Mouse (Mus musculus) layer of hippocampus, adult 8-10 months (tissue): ENCODE data around the gene Prnp. TPM values are rescaled to one million over a fixed set of nuclear protein-coding genes. Genes with fewer than 3 reads are reported as not detected.
A peak's percentile ranks its signal among the peaks of the same experiment; 100 is the strongest.

Experiments used
- DNase-seq, 2 experiments: peaks; one replicate each; pipeline ENCODE4 v3.0.0; 2022; ENCODE audit warnings: low spot score in 2 of 2
- total RNA-seq, 4 experiments: library from RNA; stranded (reverse); gene quantifications; 2 replicates each; pipeline ENCODE4 v1.2.4; 2022

The Prnp gene
- total RNA-seq, 4 experiments from 2014 or later: 1,012 to 1,060 (median 1,025) TPM

DNA sequence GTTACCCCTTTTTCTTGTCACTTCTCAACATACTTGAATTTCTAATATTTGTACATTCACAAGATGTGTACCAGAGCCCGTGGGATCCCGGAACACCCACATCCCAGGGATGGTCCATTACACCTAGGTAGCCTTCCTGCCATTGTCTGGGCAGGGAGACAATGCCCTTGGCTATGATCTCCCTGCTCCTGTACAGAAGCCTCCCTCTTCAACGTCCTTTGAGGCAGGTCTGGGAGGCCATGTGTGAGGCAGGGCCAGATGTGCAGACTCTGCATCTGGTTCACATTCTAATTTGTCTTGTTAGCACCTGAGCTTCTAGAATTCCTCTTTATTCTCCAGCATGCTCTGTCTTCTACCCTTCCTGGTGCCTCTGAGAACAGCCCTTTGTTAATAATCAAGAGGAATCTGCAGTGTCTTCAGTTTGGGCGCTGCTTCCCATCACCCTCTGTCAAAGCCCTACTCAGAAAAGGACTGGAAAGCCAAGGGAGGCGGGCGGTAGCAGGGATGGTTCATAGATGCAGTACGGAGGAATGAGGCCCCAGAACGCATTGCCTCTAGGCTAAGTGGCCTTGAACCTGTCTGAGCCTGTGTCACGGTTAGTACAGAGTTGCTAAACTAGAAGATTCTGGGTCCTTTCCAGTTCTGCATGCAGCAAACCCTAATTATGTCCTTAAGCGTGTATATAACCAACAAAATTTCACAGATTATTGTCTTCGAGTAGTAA is 39.4 kb downstream of the Prnp start:
- DNase-seq: no peak

DNA sequence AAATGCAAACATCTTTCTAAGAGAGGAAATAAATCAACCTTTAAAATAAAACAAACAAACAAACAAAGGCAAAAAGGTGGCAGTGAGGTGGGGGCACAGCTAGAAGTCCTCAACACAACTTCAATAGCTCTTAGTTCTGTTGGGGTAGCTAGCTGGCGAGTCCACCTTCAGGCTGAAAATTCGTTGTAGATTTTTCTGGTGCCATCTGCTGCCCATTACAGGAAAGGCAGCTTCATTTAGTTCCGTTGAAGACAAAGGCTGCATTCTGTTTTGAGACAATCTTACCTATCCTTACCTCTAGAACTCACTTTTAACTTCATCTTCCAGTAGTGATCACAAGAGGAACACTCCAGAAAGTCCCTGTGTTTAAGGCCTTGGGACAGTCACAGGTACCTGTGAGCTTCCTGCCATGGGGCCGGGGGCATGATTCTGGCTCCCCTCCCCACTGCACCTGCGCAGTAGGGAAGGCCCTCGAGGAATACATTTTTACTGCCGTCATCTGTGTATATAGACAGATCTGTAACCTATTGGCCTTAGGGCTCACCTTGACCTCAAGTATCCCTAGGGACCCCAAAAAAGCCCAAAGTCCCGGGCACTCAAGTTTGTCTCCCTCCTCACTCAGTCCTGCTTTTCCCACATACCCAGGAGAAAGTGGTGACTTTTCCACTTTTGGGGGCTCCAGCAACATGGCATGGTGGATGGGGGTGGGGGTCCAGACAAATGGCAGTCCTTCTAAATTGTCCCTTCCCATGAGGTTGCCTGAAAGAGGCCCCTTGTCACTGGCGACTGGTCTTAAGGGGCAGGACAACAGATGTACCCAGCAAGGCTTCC is 40.3 kb downstream of the Prnp start:
- DNase-seq: peak in 1 of 2 experiments; percentile 75

DNA sequence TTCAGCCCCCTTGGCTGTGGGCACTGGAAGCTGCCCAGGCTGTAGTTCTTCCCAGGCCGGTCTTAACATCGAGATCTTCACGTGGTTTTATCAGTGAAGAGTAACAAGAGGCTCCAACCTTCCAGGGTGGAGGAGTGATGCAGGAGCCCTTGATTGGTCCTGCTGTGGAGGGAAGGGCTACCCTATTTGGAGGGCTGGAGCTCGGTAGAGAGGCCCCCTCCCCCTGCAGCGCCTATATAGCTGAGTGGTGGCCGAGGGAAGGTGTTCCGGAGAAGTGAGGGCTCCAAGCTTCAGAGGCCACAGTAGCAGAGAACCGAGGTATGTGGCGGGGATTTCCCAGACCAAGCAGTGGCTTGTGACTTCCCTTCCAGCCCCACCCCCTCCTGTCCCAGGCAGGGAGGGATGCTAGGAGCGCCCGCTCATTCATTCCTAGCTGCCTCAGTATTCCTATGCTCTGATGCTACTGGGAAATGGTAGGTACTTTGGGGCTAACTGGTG is 40.9 kb downstream of the Prnp start, which contains the start of gene Prnd:
Prnd (plus strand) TSS at position 264 of the 498 bp plus-strand sequence.
- no peak for DNase-seq

DNA sequence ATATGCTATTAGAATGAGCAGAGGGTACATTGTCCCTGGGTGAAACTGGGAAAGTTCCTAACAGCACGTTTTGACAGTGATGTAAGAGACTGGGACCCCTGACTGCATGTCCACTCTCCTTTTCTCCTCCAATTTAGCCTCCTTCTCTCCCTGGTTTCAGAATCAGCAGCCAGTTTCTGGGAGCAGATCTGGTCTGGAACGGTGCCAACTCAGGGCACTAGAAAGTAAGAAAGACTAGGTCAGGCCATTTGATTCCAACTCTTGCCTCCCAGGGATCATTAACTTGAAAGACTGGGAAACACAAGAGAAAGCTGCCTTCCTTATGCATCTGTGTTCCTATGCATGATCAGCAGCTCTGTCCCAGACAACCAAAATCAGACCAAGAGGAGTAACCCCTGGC is 42.7 kb downstream of the Prnp start:
- DNase-seq: no peak

DNA sequence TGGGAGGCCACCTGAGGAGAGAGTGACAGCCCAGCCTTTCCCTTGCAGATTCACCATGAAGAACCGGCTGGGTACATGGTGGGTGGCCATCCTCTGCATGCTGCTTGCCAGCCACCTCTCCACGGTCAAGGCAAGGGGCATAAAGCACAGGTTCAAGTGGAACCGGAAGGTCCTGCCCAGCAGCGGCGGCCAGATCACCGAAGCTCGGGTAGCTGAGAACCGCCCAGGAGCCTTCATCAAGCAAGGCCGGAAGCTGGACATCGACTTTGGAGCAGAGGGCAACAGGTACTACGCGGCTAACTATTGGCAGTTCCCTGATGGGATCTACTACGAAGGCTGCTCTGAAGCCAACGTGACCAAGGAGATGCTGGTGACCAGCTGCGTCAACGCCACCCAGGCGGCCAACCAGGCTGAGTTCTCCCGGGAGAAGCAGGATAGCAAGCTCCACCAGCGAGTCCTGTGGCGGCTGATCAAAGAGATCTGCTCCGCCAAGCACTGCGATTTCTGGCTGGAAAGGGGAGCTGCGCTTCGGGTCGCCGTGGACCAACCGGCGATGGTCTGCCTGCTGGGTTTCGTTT is 43.3 kb downstream of the Prnp start:
- DNase-seq: no peak

DNA sequence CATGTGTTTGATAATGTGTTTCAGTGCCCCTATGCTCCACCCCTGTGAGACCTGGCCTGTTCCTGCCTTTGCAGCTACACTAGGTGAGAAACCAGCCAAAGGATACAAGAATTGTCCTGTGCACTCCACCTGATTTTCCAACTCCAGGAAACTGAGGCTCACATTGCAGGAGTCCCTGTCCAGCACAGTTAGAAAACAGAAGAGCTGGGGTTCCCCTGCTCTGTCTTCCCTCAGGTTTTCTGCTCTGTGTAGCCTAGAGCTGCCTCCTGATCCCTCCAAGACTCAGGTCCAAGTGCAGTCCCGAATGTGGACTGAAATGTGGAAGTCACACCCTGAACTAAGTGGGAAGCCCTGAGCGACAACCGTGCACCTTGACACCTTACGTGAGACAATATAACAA is 44.0 kb downstream of the Prnp start:
- DNase-seq: no peak

DNA sequence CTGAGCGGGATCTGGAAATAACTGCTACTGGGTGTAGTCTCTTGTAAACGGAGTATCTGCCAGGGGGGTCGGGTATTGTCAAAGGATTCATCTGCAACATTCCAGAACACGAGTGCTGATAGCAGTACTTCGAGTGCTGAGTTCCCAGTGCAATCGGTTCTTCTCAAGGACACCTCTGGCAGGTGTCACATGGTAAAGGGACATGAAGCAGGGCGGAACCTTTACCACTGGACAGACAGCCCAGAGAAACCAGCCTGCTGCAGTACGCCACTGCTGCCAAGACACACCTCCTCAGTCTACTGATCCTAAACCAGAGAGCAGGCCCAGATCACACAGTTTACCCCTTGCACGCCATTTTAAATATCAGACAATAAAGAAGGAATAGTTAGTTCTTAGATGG is 45.1 kb downstream of the Prnp start:
- DNase-seq: no peak

DNA sequence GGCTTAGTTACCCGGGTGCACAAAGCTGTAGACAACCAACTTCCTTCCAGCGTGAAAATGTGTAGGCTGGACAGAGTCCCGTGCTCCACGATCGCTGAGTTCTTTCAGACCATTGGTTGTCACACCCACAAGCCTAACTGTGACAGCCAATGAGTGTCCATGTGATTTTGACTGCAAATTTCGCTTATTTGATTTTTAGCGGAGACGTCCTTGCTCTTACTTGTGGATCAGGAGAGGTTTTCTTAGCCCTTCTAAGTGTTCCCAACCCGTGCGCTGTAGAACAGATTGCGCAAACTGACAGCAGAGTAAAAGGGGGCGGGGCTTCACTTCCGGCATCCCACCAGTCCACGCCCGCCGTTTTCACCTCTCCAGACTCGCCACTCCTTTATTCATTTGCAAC is 45.5 kb downstream of the Prnp start:
- DNase-seq: no peak

DNA sequence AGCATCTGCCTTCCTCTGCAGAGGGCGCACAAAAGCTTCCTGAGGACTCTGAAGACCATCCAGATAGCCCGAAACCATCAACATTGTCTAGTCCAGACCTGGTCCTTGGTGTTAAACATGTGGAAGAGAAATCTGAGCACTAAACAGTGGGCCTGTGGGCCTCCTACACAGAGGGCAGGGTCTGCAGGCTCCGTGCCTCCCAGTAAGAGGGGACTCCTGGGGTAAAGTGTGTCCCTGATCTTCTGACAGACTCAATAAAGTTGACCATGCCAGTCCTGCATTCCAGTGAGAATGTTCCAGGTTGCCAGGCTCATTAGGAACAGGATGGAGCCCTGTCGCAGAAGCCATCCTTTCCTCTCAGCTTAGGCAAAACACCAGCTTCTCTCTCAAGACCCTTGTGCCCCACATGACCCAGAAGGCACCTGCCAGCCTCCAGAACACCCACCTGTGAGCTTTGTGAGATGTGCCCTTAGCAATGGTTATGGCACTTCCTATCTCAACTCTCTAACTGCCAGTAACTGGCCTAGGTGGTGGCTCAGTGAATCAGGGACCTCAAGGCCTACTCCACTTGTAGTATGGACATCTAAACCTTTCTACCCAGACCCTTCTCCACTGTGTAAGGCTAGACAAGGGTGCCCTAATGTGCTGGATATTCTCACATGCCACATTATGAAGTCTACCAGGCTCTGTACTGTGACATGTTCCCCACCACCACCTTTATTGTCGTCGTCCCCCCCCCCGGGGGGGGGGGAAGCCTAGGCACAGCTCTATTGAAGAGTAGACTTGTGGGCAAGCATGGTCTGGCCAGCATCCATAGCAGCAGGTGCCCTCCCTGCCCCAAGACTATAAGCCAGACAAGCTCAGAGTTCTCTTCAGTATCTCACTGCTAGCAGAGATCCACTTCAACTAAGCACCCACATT is 46.9 kb downstream of the Prnp start:
- DNase-seq: no peak

DNA sequence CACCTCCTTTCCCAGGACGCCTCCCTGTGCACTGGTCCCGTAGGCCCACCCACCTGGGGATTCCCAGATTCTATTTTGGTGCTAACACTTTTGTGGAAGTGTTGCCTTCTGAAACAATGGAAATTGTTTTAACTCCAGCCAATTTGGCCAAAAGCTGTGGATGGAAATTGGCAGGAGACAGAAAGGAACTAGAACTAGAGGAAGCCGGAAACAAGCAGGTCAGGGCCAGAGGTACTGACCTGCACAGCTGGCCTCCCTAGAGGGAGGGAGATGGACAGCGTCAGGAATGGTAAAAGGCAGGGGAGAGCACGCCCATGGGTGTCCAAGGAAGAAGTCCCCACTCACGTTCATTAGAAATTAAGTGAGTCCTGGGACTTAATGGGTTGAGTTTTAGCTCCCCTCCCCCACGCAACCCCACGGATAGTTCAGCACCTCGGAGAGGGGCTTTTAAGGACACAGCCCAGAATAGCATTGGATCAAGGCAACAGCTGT is 48.0 kb downstream of the Prnp start:
- DNase-seq: no peak

DNA sequence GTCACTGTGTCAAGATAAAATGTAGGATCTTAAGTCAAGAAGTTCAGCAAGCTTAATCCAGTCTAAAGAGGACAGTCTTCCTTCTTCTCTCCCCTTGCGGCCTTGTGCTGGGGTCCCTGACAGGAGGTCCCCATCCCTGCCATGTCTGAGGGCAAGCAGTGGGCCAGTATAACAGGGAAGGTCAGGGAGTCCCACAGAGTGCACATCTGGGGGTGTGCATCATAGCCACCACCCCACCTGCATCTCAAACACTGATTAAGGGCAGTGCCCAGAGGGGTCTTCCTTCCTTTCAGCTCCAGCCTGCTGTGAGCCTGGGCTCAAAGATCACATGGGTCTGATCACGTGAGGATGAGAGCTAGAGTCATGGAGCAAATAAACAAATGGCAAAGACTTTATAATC is 51.9 kb downstream of the Prnp start:
- DNase-seq: no peak

DNA sequence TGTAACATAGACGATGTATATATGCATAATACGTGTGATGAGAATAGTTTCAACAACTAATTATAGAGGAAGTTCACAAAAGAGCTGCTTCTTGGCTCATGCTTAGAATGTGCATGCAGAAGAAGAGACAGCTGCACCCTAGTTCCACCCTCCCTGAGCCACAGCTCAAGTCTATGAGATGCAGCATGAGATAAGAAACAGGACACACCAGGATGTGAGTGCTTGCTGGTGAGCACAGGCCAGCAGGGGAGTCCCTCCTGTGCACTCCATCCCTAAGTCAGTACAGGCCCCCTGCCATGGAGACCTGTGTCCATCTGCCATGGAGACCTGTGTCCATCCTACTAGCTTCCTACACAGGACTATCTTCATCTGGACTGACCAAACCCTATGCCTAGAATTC is 60.9 kb downstream of the Prnp start:
- DNase-seq: peak in 1 of 2 experiments; percentile 1

DNA sequence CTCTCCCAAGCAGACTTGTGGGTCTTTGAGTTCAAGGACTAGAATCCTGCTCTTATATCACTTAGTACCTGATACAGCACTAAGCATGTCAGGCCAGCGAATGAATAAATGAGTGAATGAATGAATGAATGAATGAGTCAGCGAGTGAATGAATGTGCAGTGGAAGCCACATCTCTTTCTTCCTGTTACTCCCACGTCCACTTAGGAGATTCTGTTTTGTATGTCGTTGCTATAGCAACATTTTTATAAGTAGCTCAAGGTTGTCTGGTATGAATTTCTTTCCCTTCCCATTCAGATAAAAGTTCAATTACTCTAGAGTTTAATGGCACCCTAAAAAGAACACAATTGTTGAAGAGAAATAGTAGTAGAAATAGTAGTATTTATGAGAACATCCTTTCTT is 61.4 kb downstream of the Prnp start:
- DNase-seq: no peak

DNA sequence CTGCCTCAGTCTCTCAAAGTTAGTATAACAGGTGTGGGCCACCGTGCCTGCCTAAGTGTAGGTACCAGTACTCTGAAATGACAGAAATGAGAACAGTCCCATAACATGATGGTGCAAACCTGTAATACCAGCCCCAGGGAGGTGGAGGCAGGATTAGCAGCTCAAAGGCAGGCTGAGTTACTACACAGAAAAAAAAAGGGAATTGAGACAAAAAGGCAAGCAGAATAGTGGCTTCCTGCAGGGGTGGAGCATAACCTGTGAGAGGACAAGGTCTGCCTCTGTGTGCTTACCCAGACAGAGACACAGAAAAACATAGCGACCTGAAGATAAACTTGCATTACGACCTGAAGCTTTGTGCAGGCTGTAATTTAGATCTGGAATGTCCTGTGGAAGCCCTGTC is 66.9 kb downstream of the Prnp start:
- DNase-seq: no peak

DNA sequence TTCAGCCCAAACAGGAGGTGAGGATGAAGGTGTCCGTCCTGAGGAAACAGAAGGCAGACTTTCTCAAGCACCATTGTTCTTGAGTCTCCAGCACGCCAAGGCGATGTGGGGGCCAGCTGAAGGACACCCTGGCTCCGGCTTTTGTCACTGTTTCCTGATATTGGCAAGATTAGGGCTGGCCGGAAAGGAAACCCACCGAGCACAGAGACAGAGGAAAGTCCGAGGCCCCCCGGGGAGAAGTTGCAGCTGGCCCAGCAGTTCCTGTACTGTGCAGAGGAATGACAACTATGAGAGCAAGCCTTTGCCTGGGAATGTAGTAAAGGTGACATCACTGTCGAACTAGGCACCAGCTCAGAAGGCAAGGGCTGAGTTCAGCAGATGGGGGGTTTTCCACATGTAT is 71.1 kb downstream of the Prnp start:
- DNase-seq: no peak

DNA sequence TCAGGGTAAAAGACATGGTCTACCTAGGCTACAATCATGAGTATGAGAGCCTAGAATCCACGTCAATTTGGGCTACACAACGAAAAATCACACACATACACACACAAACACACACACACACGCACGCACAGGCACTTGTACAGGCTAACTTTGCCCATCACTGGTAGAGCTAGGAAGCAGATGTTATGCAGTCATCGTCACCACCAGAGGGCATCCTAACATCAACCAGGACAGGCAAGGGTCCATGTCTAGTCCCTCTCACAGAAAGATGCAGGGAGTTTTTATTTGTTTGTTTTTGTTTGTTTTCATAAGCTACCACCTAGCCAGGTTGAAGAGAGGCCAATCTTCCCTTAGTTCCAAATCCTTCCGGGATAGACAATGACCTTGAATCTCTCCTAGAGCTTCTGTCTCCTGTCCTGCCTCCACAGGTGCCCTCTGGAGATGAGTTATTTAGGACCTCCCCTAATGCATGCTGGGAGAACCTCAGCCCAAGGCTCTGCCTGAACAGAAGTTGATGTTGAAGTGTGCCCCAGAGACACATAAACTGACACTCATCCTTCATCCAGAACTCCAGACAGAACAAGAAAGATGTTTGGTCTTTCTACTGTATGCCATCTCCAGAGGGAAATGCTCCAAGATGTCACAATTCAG is 72.9 kb downstream of the Prnp start:
- peak; percentile 58 to 64 for DNase-seq

DNA sequence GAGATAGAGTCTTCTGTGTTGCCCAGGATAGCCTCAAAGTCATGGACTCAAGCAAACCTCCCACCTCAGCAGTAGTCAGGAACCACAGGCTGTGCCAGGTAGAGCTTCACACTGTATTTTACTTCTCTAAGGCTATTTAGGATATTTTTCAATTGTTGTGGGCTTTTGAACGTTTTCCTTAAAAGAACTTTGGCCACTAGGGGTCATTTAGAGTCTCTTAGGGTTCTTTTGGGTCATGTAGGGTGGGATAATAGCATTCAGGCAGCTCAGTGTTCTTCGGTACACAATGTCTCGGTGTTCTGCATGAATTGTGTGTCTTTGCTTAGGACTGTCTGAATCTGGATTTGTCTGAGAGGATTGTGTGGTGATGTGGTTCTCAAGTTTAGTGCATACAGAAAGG is 78.2 kb downstream of the Prnp start:
- peak in 1 of 2 experiments; percentile 0 for DNase-seq
